Mouse (Mus musculus): ENCODE data around the gene Hist1h2ae. TPM values are rescaled to one million over a fixed set of nuclear protein-coding genes. Genes with fewer than 3 reads are reported as not detected.
"Not testable (repeated sequence)": the region's sequence is repeated elsewhere in the genome, so short reads cannot be mapped to it uniquely, and the experiment has no call there.

Gene Hist1h2ae
- polyA plus RNA-seq, 1 experiment, result 5.0 TPM

GRCm38 (mm10) chr13:23585442-23586098 lies 14.6 kb upstream of the Hist1h2ae start:
- not testable (repeated sequence) for H3K4me1 ChIP-seq (ENCODE audit: control insufficient read depth, insufficient read depth, low read length)

GRCm38 (mm10) chr13:23585029-23585441 lies 14.0 kb upstream of the Hist1h2ae start:
- no peaks in the 10 kb centered on the region for H3K4me1 ChIP-seq (ENCODE audit: control insufficient read depth, insufficient read depth, low read length)
- H3K27ac ChIP-seq (ENCODE audit: insufficient read depth, low read length), result peak overlapping the region; percentile 78
- TF ChIP-seq EP300 (IDR thresholded peaks at IDR 0.05; ENCODE audit: insufficient read depth, low read depth, low read length) (no peak), POLR2A (IDR thresholded peaks at IDR 0.05; ENCODE audit: insufficient read depth, low read length) (peak; percentile 33), CTCF (IDR thresholded peaks at IDR 0.05; ENCODE audit: low read depth, low read length) (no peak)
- H3K9ac ChIP-seq (ENCODE audit: low read depth, poor library complexity, severe bottlenecking), result peak overlapping the region; percentile 74
- H3K4me3 ChIP-seq (ENCODE audit: low read depth, low read length), result peak overlapping the region; percentile 67
- no peaks in the 10 kb centered on the region for H3K27me3 ChIP-seq (ENCODE audit: control insufficient read depth, insufficient read depth, low read length, poor library complexity, severe bottlenecking)
- no peaks in the 10 kb centered on the region for H3K9me3 ChIP-seq (replicated peaks; ENCODE audit: control insufficient read depth, insufficient read depth, low read length, poor library complexity, severe bottlenecking)
- no peaks in the 10 kb centered on the region for H3K36me3 ChIP-seq (ENCODE audit: control insufficient read depth, insufficient read depth, low read length, poor library complexity, severe bottlenecking)

More at GRCm38 (mm10) chr13:23585442-23586098, 14.6 kb upstream of the Hist1h2ae start:
- peak overlapping the region; percentile 74 for H3K9ac ChIP-seq (ENCODE audit: low read depth, poor library complexity, severe bottlenecking)
- H3K27me3 ChIP-seq (ENCODE audit: control insufficient read depth, insufficient read depth, low read length, poor library complexity, severe bottlenecking); H3K36me3 ChIP-seq (ENCODE audit: control insufficient read depth, insufficient read depth, low read length, poor library complexity, severe bottlenecking); H3K9me3 ChIP-seq (replicated peaks; ENCODE audit: control insufficient read depth, insufficient read depth, low read length, poor library complexity, severe bottlenecking): not testable (repeated sequence)
- peak overlapping the region; percentile 78 for H3K27ac ChIP-seq (ENCODE audit: insufficient read depth, low read length)
- TF ChIP-seq EP300 (IDR thresholded peaks at IDR 0.05; ENCODE audit: insufficient read depth, low read depth, low read length) (0 out of 2 replicates have a peak, but pooled peaks have one; percentile 6), POLR2A (IDR thresholded peaks at IDR 0.05; ENCODE audit: insufficient read depth, low read length) (peak; percentile 81)
- H3K4me3 ChIP-seq (ENCODE audit: low read depth, low read length), result peak overlapping the region; percentile 47

- no peaks in the 10 kb centered on the region for H3K4me1 ChIP-seq (ENCODE audit: control insufficient read depth, insufficient read depth, low read length)
- TF ChIP-seq CTCF (IDR thresholded peaks at IDR 0.05; ENCODE audit: low read depth, low read length) (no peak), POLR2A (IDR thresholded peaks at IDR 0.05; ENCODE audit: insufficient read depth, low read length) (no peak), EP300 (IDR thresholded peaks at IDR 0.05; ENCODE audit: insufficient read depth, low read depth, low read length) (no peak)
- H3K27ac ChIP-seq (ENCODE audit: insufficient read depth, low read length), result peak overlapping the region; percentile 92
- H3K9me3 ChIP-seq (replicated peaks; ENCODE audit: control insufficient read depth, insufficient read depth, low read length, poor library complexity, severe bottlenecking), result no peaks in the 10 kb centered on the region
- no peaks in the 10 kb centered on the region for H3K36me3 ChIP-seq (ENCODE audit: control insufficient read depth, insufficient read depth, low read length, poor library complexity, severe bottlenecking)
- H3K27me3 ChIP-seq (ENCODE audit: control insufficient read depth, insufficient read depth, low read length, poor library complexity, severe bottlenecking), result no peaks in the 10 kb centered on the region
- H3K9ac ChIP-seq (ENCODE audit: low read depth, poor library complexity, severe bottlenecking), result 0 out of 2 replicates have a peak overlapping the region, but pooled peaks have one; percentile 74
- no peak overlapping the region for H3K4me3 ChIP-seq (ENCODE audit: low read depth, low read length)
Measured at GRCm38 (mm10) chr13:23584331-23584730, 13.3 kb upstream of the Hist1h2ae start.

GRCm38 (mm10) chr13:23583387-23584068 lies 12.5 kb upstream of the Hist1h2ae start:
- no peaks in the 10 kb centered on the region for H3K36me3 ChIP-seq (ENCODE audit: control insufficient read depth, insufficient read depth, low read length, poor library complexity, severe bottlenecking)
- H3K4me1 ChIP-seq (ENCODE audit: control insufficient read depth, insufficient read depth, low read length), result no peaks in the 10 kb centered on the region
- no peak overlapping the region for H3K9ac ChIP-seq (ENCODE audit: low read depth, poor library complexity, severe bottlenecking)
- no peak for TF ChIP-seq POLR2A (IDR thresholded peaks at IDR 0.05; ENCODE audit: insufficient read depth, low read length)
- no peak for TF ChIP-seq CTCF (IDR thresholded peaks at IDR 0.05; ENCODE audit: low read depth, low read length)
- no peak for TF ChIP-seq EP300 (IDR thresholded peaks at IDR 0.05; ENCODE audit: insufficient read depth, low read depth, low read length)
- no peak overlapping the region for H3K27ac ChIP-seq (ENCODE audit: insufficient read depth, low read length)
- H3K4me3 ChIP-seq (ENCODE audit: low read depth, low read length), result no peak overlapping the region
- H3K9me3 ChIP-seq (replicated peaks; ENCODE audit: control insufficient read depth, insufficient read depth, low read length, poor library complexity, severe bottlenecking), result no peaks in the 10 kb centered on the region
- H3K27me3 ChIP-seq (ENCODE audit: control insufficient read depth, insufficient read depth, low read length, poor library complexity, severe bottlenecking), result no peaks in the 10 kb centered on the region

GRCm38 (mm10) chr13:23582219-23583056 lies 11.4 kb upstream of the Hist1h2ae start:
- peak overlapping the region; percentile 68; the same call in 1 of the 2 replicates for H3K4me3 ChIP-seq (ENCODE audit: low read depth, low read length)
- H3K27me3 ChIP-seq (ENCODE audit: control insufficient read depth, insufficient read depth, low read length, poor library complexity, severe bottlenecking), result no peaks in the 10 kb centered on the region
- H3K9ac ChIP-seq (ENCODE audit: low read depth, poor library complexity, severe bottlenecking), result peak overlapping the region; percentile 95
- H3K36me3 ChIP-seq (ENCODE audit: control insufficient read depth, insufficient read depth, low read length, poor library complexity, severe bottlenecking), result no peaks in the 10 kb centered on the region
- no peak for TF ChIP-seq POLR2A (IDR thresholded peaks at IDR 0.05; ENCODE audit: insufficient read depth, low read length)
- TF ChIP-seq EP300 (IDR thresholded peaks at IDR 0.05; ENCODE audit: insufficient read depth, low read depth, low read length), result peak; percentile 74; the same call in 1 of the 2 replicates
- peak overlapping the region; percentile 64 for H3K27ac ChIP-seq (ENCODE audit: insufficient read depth, low read length)
- no peaks in the 10 kb centered on the region for H3K9me3 ChIP-seq (replicated peaks; ENCODE audit: control insufficient read depth, insufficient read depth, low read length, poor library complexity, severe bottlenecking)
- H3K4me1 ChIP-seq (ENCODE audit: control insufficient read depth, insufficient read depth, low read length), result no peaks in the 10 kb centered on the region

Measured in ES-Bruce4 (cell line).